Mouse (Mus musculus): Measurements from ENCODE around the gene Rmnd5a. TPM values are rescaled to one million over a fixed set of nuclear protein-coding genes. Genes with fewer than 3 reads are reported as not detected.
A peak's percentile ranks its signal among the peaks of the same experiment; 100 is the strongest.
"Not testable (repeated sequence)": the region's sequence is repeated elsewhere in the genome, so short reads cannot be mapped to it uniquely, and the experiment has no call there.

Rmnd5a gene
- polyA plus RNA-seq (2012; rRNA removed), result 70.9 and 72.0 TPM in 2 replicates

DNA sequence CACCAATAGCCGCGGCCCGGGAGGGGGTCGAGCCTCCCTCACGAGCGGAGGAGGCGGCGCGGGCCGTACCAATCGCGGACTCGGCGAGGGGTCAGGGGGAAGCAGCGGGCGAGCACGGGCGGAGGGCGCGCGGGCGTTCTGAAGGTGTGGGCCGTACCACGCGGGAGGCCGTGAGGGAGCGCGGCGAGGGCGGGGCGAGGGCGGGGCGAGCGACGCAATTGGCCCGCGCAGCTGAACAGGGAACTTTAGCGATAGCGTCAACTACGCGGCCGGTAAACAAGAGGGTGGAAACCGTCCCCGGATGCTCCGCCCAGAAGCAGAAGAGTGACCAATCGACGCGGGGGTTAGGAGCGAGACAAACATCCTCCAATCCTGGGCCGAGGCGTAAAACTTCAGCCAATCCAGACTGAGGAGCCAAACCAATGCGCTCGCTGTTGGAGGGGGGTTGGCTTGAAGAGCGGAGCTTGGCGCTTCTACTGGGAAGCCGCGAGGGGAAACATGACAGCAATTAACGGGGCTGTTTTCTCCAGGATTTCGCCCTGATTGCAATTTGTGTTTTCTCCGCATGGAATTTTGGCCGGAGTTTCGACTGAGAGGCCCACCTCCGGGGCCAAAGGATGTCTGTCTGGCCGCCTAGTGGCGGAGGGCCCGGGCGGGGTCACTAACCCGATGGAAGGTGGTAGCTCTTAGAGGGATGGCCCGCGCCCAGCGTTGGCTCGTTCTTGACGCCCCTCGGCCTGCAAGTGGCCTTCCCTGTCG is at the start of gene Rmnd5a:
Rmnd5a (minus strand) TSS at position 146 of the 759 bp plus-strand sequence.
- Histone ChIP-seq H3K27ac (ENCODE audit: insufficient read depth, low read length) (peak within 1 kb of the TSS; percentile 96), H3K4me3 (ENCODE audit: insufficient read depth, low read length) (peak within 1 kb of the TSS; percentile 66), H3K4me1 (ENCODE audit: control insufficient read depth, insufficient read depth, low read length) (peaks cover 4% of the 10 kb centered on the region; the same call in 1 of the 2 replicates)
- TF ChIP-seq CTCF (IDR thresholded peaks at IDR 0.05; ENCODE audit: extremely low read depth, insufficient read depth, low read length) (no peak), POLR2A (IDR thresholded peaks at IDR 0.05; ENCODE audit: extremely low read depth, insufficient read depth, low read length) (peak; percentile 92)

DNA sequence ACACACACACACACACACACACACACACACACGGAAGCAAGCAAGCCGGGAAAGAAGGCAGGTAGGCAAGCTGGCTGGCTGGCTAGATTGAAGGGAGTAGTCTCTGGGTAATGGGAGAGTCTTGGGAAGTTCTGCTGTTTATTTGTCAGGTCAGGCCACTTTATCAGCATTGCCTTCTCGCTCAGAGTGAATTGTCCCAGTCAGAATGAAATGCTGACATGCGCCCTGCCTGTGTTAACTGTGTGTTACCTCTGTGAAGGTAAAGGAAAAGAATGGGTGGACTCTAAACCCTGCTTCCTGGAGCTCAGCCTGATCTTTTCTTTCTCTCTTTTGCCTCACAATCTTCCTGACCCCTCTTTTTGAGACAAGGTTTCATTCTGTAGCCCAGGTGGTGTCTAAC is 47.5 kb upstream of the Rmnd5a start:
- no peak for TF ChIP-seq POLR2A (IDR thresholded peaks at IDR 0.05; ENCODE audit: extremely low read depth, insufficient read depth, low read length)
- no peak for TF ChIP-seq CTCF (IDR thresholded peaks at IDR 0.05; ENCODE audit: extremely low read depth, insufficient read depth, low read length)
- Histone ChIP-seq H3K4me1 (ENCODE audit: control insufficient read depth, insufficient read depth, low read length) (no peaks in the 10 kb centered on the region), H3K27ac (ENCODE audit: insufficient read depth, low read length) (no peak overlapping the region), H3K4me3 (ENCODE audit: insufficient read depth, low read length) (no peak overlapping the region)

DNA sequence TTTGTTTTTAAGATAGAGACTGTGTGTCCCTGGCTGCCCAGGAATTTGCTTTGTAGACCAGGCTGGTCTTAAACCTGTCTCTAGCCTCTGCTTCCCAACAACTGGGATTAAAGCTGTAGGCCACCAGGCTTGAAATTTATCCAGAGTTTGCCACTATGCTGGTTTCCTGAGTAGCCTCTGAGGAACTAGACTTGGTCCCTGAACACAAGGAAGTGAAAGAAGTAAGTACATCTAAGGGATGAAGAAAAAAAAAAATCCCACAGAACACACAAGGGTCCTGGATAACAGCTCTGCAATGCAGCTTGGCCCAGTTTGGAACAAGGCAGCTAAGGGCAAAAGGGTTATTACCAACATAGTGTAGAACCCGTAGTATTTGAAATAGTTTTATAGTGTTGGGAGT is 46.4 kb upstream of the Rmnd5a start:
- Histone ChIP-seq H3K27ac (ENCODE audit: insufficient read depth, low read length) (no peak overlapping the region), H3K4me3 (ENCODE audit: insufficient read depth, low read length) (no peak overlapping the region), H3K4me1 (ENCODE audit: control insufficient read depth, insufficient read depth, low read length) (no peaks in the 10 kb centered on the region)
- TF ChIP-seq POLR2A (IDR thresholded peaks at IDR 0.05; ENCODE audit: extremely low read depth, insufficient read depth, low read length), result no peak
- no peak for TF ChIP-seq CTCF (IDR thresholded peaks at IDR 0.05; ENCODE audit: extremely low read depth, insufficient read depth, low read length)

DNA sequence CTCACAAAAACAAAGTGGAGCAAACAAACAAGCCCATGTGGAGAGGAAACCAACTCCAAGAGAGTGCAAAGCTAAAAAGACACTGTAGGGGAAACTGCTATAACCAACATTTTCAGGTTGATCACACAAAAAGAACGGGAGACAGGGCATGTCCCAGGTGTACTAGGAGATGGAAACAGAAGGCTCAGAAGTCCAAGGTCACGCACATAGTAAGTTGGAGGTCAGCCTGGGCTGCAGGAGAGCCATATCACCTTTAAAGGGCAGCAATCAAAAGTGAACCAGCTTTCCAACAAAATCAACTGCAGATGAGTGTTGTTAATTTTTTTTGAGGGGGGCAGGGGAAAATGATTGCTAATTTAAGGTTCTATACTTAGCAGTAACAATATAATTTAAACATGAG is 45.8 kb upstream of the Rmnd5a start:
- Histone ChIP-seq H3K27ac (ENCODE audit: insufficient read depth, low read length) (no peak overlapping the region), H3K4me3 (ENCODE audit: insufficient read depth, low read length) (no peak overlapping the region), H3K4me1 (ENCODE audit: control insufficient read depth, insufficient read depth, low read length) (no peaks in the 10 kb centered on the region)
- no peak for TF ChIP-seq CTCF (IDR thresholded peaks at IDR 0.05; ENCODE audit: extremely low read depth, insufficient read depth, low read length)
- TF ChIP-seq POLR2A (IDR thresholded peaks at IDR 0.05; ENCODE audit: extremely low read depth, insufficient read depth, low read length), result no peak

DNA sequence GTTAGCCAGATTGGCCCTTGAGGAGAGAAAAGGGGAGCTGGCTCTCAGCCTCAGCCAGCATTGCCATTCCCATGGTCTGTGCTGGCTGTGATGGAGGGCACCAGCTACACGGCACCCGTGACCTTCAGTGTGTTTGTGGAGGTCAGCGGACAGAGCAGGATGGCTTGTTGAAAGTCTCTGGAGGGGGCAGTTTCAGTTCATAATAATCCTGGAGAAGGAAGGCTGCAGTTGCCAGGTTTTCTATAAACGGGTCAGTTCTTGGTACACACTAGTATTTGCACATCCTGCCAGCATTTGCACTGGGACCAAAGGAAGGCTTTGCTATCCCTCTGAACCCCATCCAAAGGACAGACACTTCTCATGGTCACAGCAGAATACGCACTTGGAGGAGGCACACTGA is 44.8 kb upstream of the Rmnd5a start:
- Histone ChIP-seq H3K4me1 (ENCODE audit: control insufficient read depth, insufficient read depth, low read length) (no peaks in the 10 kb centered on the region), H3K27ac (ENCODE audit: insufficient read depth, low read length) (no peak overlapping the region), H3K4me3 (ENCODE audit: insufficient read depth, low read length) (no peak overlapping the region)
- no peak for TF ChIP-seq POLR2A (IDR thresholded peaks at IDR 0.05; ENCODE audit: extremely low read depth, insufficient read depth, low read length)
- TF ChIP-seq CTCF (IDR thresholded peaks at IDR 0.05; ENCODE audit: extremely low read depth, insufficient read depth, low read length), result no peak

DNA sequence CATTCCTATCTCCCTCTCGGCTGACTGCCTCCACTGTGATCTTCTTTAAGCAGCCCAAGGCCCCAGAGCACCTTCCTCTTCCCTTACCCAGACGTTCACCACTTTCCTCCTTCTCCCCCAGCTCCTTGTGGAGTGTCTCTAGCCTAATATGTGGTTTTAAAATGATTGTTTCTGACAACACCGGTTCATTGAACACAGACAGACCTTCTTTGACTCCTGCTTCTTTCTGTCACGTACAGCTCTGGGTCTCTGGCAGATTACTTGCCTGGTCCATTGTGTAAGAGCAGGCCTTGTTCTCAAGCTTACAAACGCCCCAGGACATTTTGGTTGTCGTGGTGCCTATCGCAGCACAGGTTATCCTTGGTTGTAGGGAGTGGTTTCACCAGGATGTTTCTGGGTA is 40.7 kb upstream of the Rmnd5a start:
- Histone ChIP-seq H3K4me1 (ENCODE audit: control insufficient read depth, insufficient read depth, low read length) (no peaks in the 10 kb centered on the region), H3K4me3 (ENCODE audit: insufficient read depth, low read length) (no peak overlapping the region), H3K27ac (ENCODE audit: insufficient read depth, low read length) (no peak overlapping the region)
- TF ChIP-seq POLR2A (IDR thresholded peaks at IDR 0.05; ENCODE audit: extremely low read depth, insufficient read depth, low read length), result no peak
- TF ChIP-seq CTCF (IDR thresholded peaks at IDR 0.05; ENCODE audit: extremely low read depth, insufficient read depth, low read length), result no peak

DNA sequence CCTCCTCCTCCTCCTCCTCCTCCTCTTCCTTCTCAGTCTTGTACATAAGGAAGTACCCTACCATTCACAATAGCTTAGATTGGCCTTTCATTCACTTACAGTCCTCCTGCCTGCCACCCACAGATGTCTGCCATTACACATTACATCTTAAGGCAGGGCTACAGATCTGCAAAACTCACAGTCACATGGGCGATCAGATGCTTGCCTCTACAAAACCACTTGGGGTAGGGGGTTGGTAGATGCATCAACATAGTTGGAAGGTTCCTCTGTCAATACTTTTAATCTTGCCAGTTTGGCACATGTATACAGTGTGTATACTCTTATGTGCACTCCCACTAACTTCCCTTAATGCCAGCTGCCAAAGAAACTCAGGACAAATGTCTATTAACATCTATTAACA is 39.7 kb upstream of the Rmnd5a start:
- TF ChIP-seq CTCF (IDR thresholded peaks at IDR 0.05; ENCODE audit: extremely low read depth, insufficient read depth, low read length), result no peak
- TF ChIP-seq POLR2A (IDR thresholded peaks at IDR 0.05; ENCODE audit: extremely low read depth, insufficient read depth, low read length), result no peak
- Histone ChIP-seq H3K4me1 (ENCODE audit: control insufficient read depth, insufficient read depth, low read length) (no peaks in the 10 kb centered on the region), H3K27ac (ENCODE audit: insufficient read depth, low read length) (no peak overlapping the region)

DNA sequence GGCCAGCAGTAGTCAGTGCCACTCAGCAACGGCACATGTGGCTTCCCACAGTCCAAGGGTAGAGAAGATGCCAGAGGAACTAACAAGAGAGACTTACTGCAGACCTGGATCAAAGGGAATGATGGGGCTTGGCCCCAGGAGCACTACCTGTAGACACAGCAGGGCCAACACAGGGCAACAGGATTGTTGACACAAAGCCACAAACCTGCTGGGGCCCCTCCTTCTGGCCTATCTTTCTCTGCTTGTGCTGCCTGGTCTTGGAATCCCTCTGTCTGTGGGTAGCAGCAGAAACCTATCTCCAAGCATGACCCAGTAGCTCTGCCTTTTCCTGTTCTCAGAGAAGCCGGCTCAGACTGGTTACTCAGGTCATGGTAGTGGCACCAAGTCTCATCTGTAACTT is 39.2 kb upstream of the Rmnd5a start:
- not testable (repeated sequence) for H3K4me1 ChIP-seq (ENCODE audit: control insufficient read depth, insufficient read depth, low read length); H3K4me3 ChIP-seq (ENCODE audit: insufficient read depth, low read length); H3K27ac ChIP-seq (ENCODE audit: insufficient read depth, low read length)

More for the DNA sequence above, 39.7 kb upstream of the Rmnd5a start:
- no peak overlapping the region for H3K4me3 ChIP-seq (ENCODE audit: insufficient read depth, low read length)

DNA sequence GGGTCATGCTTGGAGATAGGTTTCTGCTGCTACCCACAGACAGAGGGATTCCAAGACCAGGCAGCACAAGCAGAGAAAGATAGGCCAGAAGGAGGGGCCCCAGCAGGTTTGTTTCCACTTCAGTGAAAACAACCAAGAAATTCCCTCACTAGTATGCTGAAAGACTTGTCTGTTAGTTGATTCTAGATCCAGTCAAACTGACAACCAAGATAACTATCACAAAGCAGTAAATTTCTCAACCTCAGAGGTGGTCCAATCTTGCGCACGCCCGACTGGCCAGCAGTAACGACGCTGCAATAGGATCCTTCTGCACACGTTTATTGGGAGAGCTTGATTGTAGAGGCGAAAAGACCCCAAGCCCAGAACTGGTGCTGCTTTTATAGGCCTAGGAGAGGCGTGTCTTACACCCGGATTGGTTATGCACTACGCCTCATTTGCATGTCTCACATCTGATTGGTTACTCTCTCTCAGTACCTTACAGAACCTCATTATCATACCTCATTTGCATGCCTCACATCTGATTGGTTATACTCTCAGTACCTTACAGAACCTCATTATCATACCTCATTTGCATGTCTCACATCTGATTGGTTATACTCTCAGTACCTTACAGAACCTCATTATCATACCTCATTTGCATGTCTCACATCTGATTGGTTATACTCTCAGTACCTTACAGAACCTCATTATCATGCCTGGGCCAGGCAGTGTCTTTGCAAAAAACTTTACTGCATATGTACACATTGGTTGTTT is 38.6 kb upstream of the Rmnd5a start:
- H3K27ac ChIP-seq (ENCODE audit: insufficient read depth, low read length); H3K4me1 ChIP-seq (ENCODE audit: control insufficient read depth, insufficient read depth, low read length); H3K4me3 ChIP-seq (ENCODE audit: insufficient read depth, low read length): not testable (repeated sequence)

DNA sequence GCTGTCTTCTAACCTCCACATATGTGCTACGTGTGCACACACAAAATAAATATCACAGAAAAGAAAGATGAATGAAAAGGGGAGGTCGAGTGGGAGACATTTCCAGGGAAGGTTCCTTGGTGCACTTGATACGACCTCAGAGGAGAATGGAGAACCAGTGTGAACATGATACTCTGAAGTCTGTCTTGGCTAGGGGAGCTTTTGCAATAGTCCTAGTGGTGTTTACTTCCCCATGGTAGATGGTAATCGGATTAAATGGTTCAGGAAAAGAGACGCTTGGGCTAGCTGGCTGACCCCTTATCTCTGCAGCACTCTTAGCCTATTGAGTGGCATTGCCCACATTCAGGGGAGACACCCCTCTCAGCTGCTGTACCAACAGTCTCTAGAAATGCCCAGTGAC is 36.3 kb upstream of the Rmnd5a start:
- Histone ChIP-seq H3K4me3 (ENCODE audit: insufficient read depth, low read length) (no peak overlapping the region), H3K4me1 (ENCODE audit: control insufficient read depth, insufficient read depth, low read length) (no peaks in the 10 kb centered on the region), H3K27ac (ENCODE audit: insufficient read depth, low read length) (no peak overlapping the region)
- TF ChIP-seq CTCF (IDR thresholded peaks at IDR 0.05; ENCODE audit: extremely low read depth, insufficient read depth, low read length) (no peak), POLR2A (IDR thresholded peaks at IDR 0.05; ENCODE audit: extremely low read depth, insufficient read depth, low read length) (no peak)
